Mouse (Mus musculus) brain, embryonic 18.5 days (tissue): ENCODE data around the gene Gm44511.
"Not testable (repeated sequence)": the region's sequence is repeated elsewhere in the genome, so short reads cannot be mapped to it uniquely, and the experiment has no call there.

Experiments
- DNase-seq: peaks from one replicate; pipeline ENCODE4 v3.0.0-alpha.2; 2012; ENCODE audit warnings: low read depth, low spot score

Gm44511 gene

GRCm38 (mm10) chr6:128800696-128801095 lies 25.4 kb downstream of the Gm44511 start:
- not testable (repeated sequence) for DNase-seq

GRCm38 (mm10) chr6:128799896-128800270 lies 26.2 kb downstream of the Gm44511 start:
- no peak for DNase-seq

GRCm38 (mm10) chr6:128799144-128799895 lies 26.8 kb downstream of the Gm44511 start:
- DNase-seq: peak; percentile 85

GRCm38 (mm10) chr6:128798772-128799143 lies 27.4 kb downstream of the Gm44511 start:
- not testable (repeated sequence) for DNase-seq

- no peak for DNase-seq
Measured at GRCm38 (mm10) chr6:128797936-128798771, 28.0 kb downstream of the Gm44511 start.

- DNase-seq: no peak
Measured at GRCm38 (mm10) chr6:128797185-128797905, 28.8 kb downstream of the Gm44511 start.

GRCm38 (mm10) chr6:128796321-128796955 lies 29.7 kb downstream of the Gm44511 start:
- DNase-seq: no peak

- DNase-seq: no peak
Measured at GRCm38 (mm10) chr6:128793734-128794133, 32.4 kb downstream of the Gm44511 start.

GRCm38 (mm10) chr6:128790491-128790994 lies 35.6 kb downstream of the Gm44511 start:
- not testable (repeated sequence) for DNase-seq

- DNase-seq: no peak
Measured at GRCm38 (mm10) chr6:128789115-128789514, 37.0 kb downstream of the Gm44511 start, which contains the start of gene Klrb1c. TSS of gene Klrb1c (minus strand) at chr6:128789215.

GRCm38 (mm10) chr6:128788517-128788916 lies 37.6 kb downstream of the Gm44511 start:
- no peak for DNase-seq

GRCm38 (mm10) chr6:128786396-128786795 lies 39.7 kb downstream of the Gm44511 start:
- not testable (repeated sequence) for DNase-seq

- no peak for DNase-seq
Measured at GRCm38 (mm10) chr6:128769481-128770253, 56.4 kb downstream of the Gm44511 start.

GRCm38 (mm10) chr6:128768047-128768446 lies 58.1 kb downstream of the Gm44511 start:
- no peak for DNase-seq

- not testable (repeated sequence) for DNase-seq
Measured at GRCm38 (mm10) chr6:128766486-128767254, 59.4 kb downstream of the Gm44511 start.

GRCm38 (mm10) chr6:128765211-128765610 lies 60.9 kb downstream of the Gm44511 start:
- DNase-seq: no peak

- no peak for DNase-seq
Measured at GRCm38 (mm10) chr6:128764598-128764997, 61.5 kb downstream of the Gm44511 start.

GRCm38 (mm10) chr6:128763736-128764523 lies 62.2 kb downstream of the Gm44511 start:
- peak; percentile 92 for DNase-seq
